Mouse (Mus musculus) limb, embryonic 14.5 days (tissue): Measurements from ENCODE around the gene Synrg. TPM values are rescaled to one million over a fixed set of nuclear protein-coding genes. Genes with fewer than 3 reads are reported as not detected.

Source experiments
- ATAC-seq: fragments of 200-750 bp; cut with Nextera tagmentation; 2 replicates; pipeline ENCODE4 v1.8.0; 2017; ENCODE audit warnings: low read depth, moderate number of reproducible peaks, moderate TSS enrichment; ENCODE audit not compliant: low FRiP score
- DNase-seq: peaks from one replicate; pipeline ENCODE4 v3.0.0-alpha.2; 2015; ENCODE audit warnings: low spot score
- H3K27ac ChIP-seq: fragments of 300-500 bp; sonication (generic); replicated peaks from 2 replicates; pipeline ENCODE4 v1.5.1; 2014; ENCODE audit warnings: low read depth, mild to moderate bottlenecking, low read length, moderate library complexity, mixed read lengths
- H3K27me3 ChIP-seq: fragments of 300-500 bp; sonication (generic); 2 replicates; pipeline ENCODE4 v1.6.1; 2014; ENCODE audit warnings: low read length, mixed read lengths; ENCODE audit not compliant: control insufficient read depth, insufficient read depth
- H3K36me3 ChIP-seq: fragments of 300-500 bp; sonication (generic); 2 replicates; pipeline ENCODE4 v1.6.1; 2014; ENCODE audit warnings: mild to moderate bottlenecking, low read length, moderate library complexity, mixed read lengths; ENCODE audit not compliant: control insufficient read depth, insufficient read depth
- H3K4me1 ChIP-seq: fragments of 300-500 bp; sonication (generic); 2 replicates; pipeline ENCODE4 v1.6.1; 2014; ENCODE audit warnings: antibody characterized with exemption, low read length, mixed read lengths; ENCODE audit not compliant: control insufficient read depth, insufficient read depth
- H3K4me2 ChIP-seq: fragments of 300-500 bp; sonication (generic); replicated peaks from 2 replicates; pipeline ENCODE4 v1.6.1; 2014; ENCODE audit warnings: low read depth, mild to moderate bottlenecking, low read length, moderate library complexity; ENCODE audit not compliant: severe bottlenecking
- H3K4me3 ChIP-seq: fragments of 300-500 bp; sonication (generic); replicated peaks from 2 replicates; pipeline ENCODE4 v1.5.1; 2014; ENCODE audit warnings: low read length
- H3K9ac ChIP-seq: fragments of 300-500 bp; sonication (generic); 2 replicates; pipeline ENCODE4 v1.6.1; 2014; ENCODE audit warnings: mild to moderate bottlenecking, low read depth, low read length, moderate library complexity; ENCODE audit not compliant: severe bottlenecking
- H3K9me3 ChIP-seq: fragments of 300-500 bp; sonication (generic); 2 replicates; pipeline ENCODE4 v1.6.1; 2016; ENCODE audit warnings: low read length; ENCODE audit not compliant: control insufficient read depth
- POLR2A ChIP-seq: fragments of 200-500 bp; IDR thresholded peaks from 2 replicates; pipeline ENCODE4 v1.8.0; 2012; ENCODE audit warnings: inconsistent platforms, mild to moderate bottlenecking, moderate library complexity, borderline replicate concordance; ENCODE audit not compliant: insufficient read depth, insufficient read length; ENCODE audit errors: extremely low read depth
- WGBS: fragments of 180-500 bp; shearing (Covaris S2); extraction: QIAGEN DNeasy Blood & Tissue Kit; methylation state at CpG from one replicate; pipeline ENCODE4 v1.1.7; 2014; 5-methylcytosine and 5-hydroxymethylcytosine counted together
- polyA plus RNA-seq, 2 experiments: library from polyadenylated mRNA; depleted of rRNA in 1 of 2; stranded (reverse) in 1 of 2; unstranded in 1 of 2; fragments of >200 nt; fragmentation: Nextera tagmentation in 1 of 2; extraction: Ambion mirVana in 1 of 2; gene quantifications; 2 replicates each; pipeline versions ENCODE4 v1.2.1 to v1.2.3; 2012 to 2014

Gene Synrg
- polyA plus RNA-seq (2012; rRNA removed) (13.0 and 14.4 TPM in 2 replicates), polyA plus RNA-seq (2014; fragmentation: Nextera tagmentation; extraction: Ambion mirVana) (9.4 and 10.8 TPM in 2 replicates)

GRCm38 (mm10) chr11:83963991-83964921 lies at the start of gene Synrg:
TSS of gene Synrg (plus strand) at chr11:83964428.
- no peak for TF ChIP-seq POLR2A
- H3K9me3 ChIP-seq = no peaks in the 10 kb centered on the region
- peak within 1 kb of the TSS; percentile 64 for H3K4me3 ChIP-seq
- H3K27ac ChIP-seq = peak within 1 kb of the TSS; percentile 49; the same call in 1 of the 2 replicates
- ATAC-seq (peak; percentile 95), DNase-seq (peak; percentile 86)
- peaks cover 36% of the 10 kb centered on the region for H3K36me3 ChIP-seq
- H3K9ac ChIP-seq = peak within 1 kb of the TSS; percentile 67
- WGBS = 2% methylated on average over 69 of the region's 76 CpGs
- H3K4me2 ChIP-seq = peak within 1 kb of the TSS; percentile 67
- H3K27me3 ChIP-seq = no peaks in the 10 kb centered on the region
- H3K4me1 ChIP-seq = no peaks in the 10 kb centered on the region

- ATAC-seq = no peak
- Histone ChIP-seq H3K36me3 (no peaks in the 10 kb centered on the region), H3K4me2 (no peak overlapping the region), H3K4me3 (no peak overlapping the region), H3K4me1 (no peaks in the 10 kb centered on the region), H3K9ac (no peak overlapping the region), H3K27ac (no peak overlapping the region), H3K27me3 (no peaks in the 10 kb centered on the region), H3K9me3 (no peaks in the 10 kb centered on the region)
- WGBS = 77% methylated on average over 4 of the region's 4 CpGs
- no peak for TF ChIP-seq POLR2A
- no peak for DNase-seq
Measured at GRCm38 (mm10) chr11:83914501-83914900, 49.7 kb upstream of the Synrg start.

GRCm38 (mm10) chr11:83922600-83922999 lies 41.6 kb upstream of the Synrg start:
- Histone ChIP-seq H3K4me1 (no peaks in the 10 kb centered on the region), H3K4me3 (no peak overlapping the region), H3K9ac (no peak overlapping the region), H3K36me3 (no peaks in the 10 kb centered on the region), H3K27ac (no peak overlapping the region), H3K9me3 (no peaks in the 10 kb centered on the region), H3K4me2 (no peak overlapping the region), H3K27me3 (no peaks in the 10 kb centered on the region)
- WGBS = 47% methylated on average over 2 of the region's 2 CpGs
- no peak for TF ChIP-seq POLR2A
- no peak for ATAC-seq
- no peak for DNase-seq

- no peak for TF ChIP-seq POLR2A
- WGBS = 67% methylated on average over 3 of the region's 3 CpGs
Measured at GRCm38 (mm10) chr11:83927097-83927496, 37.1 kb upstream of the Synrg start.

GRCm38 (mm10) chr11:83932506-83933106 lies 31.6 kb upstream of the Synrg start:
- H3K9me3 ChIP-seq = no peaks in the 10 kb centered on the region
- H3K36me3 ChIP-seq = no peaks in the 10 kb centered on the region
- no peak overlapping the region for H3K4me2 ChIP-seq
- H3K4me1 ChIP-seq = no peaks in the 10 kb centered on the region
- no peak for TF ChIP-seq POLR2A
- ATAC-seq (no peak), DNase-seq (no peak)
- no peaks in the 10 kb centered on the region for H3K27me3 ChIP-seq
- H3K9ac ChIP-seq = no peak overlapping the region
- WGBS = 77% methylated on average over 10 of the region's 10 CpGs
- no peak overlapping the region for H3K4me3 ChIP-seq
- no peak overlapping the region for H3K27ac ChIP-seq

More at GRCm38 (mm10) chr11:83927097-83927496, 37.1 kb upstream of the Synrg start:
- Histone ChIP-seq H3K27ac (no peak overlapping the region), H3K9me3 (no peaks in the 10 kb centered on the region), H3K36me3 (no peaks in the 10 kb centered on the region), H3K4me3 (no peak overlapping the region), H3K4me2 (no peak overlapping the region), H3K4me1 (no peaks in the 10 kb centered on the region), H3K27me3 (no peaks in the 10 kb centered on the region), H3K9ac (no peak overlapping the region)
- ATAC-seq (no peak), DNase-seq (no peak)
